Mouse (Mus musculus): Measurements from ENCODE around the gene Sort1. TPM values are rescaled to one million over a fixed set of nuclear protein-coding genes. Genes with fewer than 3 reads are reported as not detected.
A peak's percentile ranks its signal among the peaks of the same experiment; 100 is the strongest.

The Sort1 gene
- polyA plus RNA-seq, 1 experiment from 2014 or later, result 24.2 TPM

- no peak for ATAC-seq (ENCODE audit: low FRiP score)
- H3K9ac ChIP-seq, result no peak overlapping the region
- no peak for DNase-seq (ENCODE audit: low spot score)
- H3K27ac ChIP-seq, result no peak overlapping the region
- H3K9me3 ChIP-seq (ENCODE audit: control insufficient read depth, low read length), result no peaks in the 10 kb centered on the region
- H3K27me3 ChIP-seq (ENCODE audit: control insufficient read depth, insufficient read depth, low read length), result no peaks in the 10 kb centered on the region
- H3K36me3 ChIP-seq (replicated peaks; ENCODE audit: control insufficient read depth, insufficient read depth), result no peaks in the 10 kb centered on the region
- no peaks in the 10 kb centered on the region for H3K4me1 ChIP-seq (replicated peaks; ENCODE audit: control insufficient read depth, insufficient read depth, low read length)
- 80% methylated on average over 3 of the region's 3 CpGs for WGBS
- H3K4me2 ChIP-seq (replicated peaks), result peak overlapping the region; percentile 32
- H3K4me3 ChIP-seq (replicated peaks; ENCODE audit: low read length), result no peak overlapping the region
Observed at GRCm38 (mm10) chr3:108367828-108368227, 83.9 kb downstream of the Sort1 start.

GRCm38 (mm10) chr3:108368721-108369120 lies 84.8 kb downstream of the Sort1 start:
- H3K27me3 ChIP-seq (ENCODE audit: control insufficient read depth, insufficient read depth, low read length), result no peaks in the 10 kb centered on the region
- H3K4me1 ChIP-seq (replicated peaks; ENCODE audit: control insufficient read depth, insufficient read depth, low read length), result no peaks in the 10 kb centered on the region
- no peaks in the 10 kb centered on the region for H3K9me3 ChIP-seq (ENCODE audit: control insufficient read depth, low read length)
- DNase-seq (ENCODE audit: low spot score) (no peak), ATAC-seq (ENCODE audit: low FRiP score) (no peak)
- no peak overlapping the region for H3K9ac ChIP-seq
- no peak overlapping the region for H3K4me2 ChIP-seq (replicated peaks)
- H3K36me3 ChIP-seq (replicated peaks; ENCODE audit: control insufficient read depth, insufficient read depth), result no peaks in the 10 kb centered on the region
- WGBS, result 85% methylated on average over 5 of the region's 5 CpGs
- no peak overlapping the region for H3K27ac ChIP-seq
- no peak overlapping the region for H3K4me3 ChIP-seq (replicated peaks; ENCODE audit: low read length)

- Histone ChIP-seq H3K4me3 (replicated peaks; ENCODE audit: low read length) (no peak overlapping the region), H3K27ac (no peak overlapping the region), H3K4me1 (replicated peaks; ENCODE audit: control insufficient read depth, insufficient read depth, low read length) (no peaks in the 10 kb centered on the region), H3K4me2 (replicated peaks) (no peak overlapping the region), H3K27me3 (ENCODE audit: control insufficient read depth, insufficient read depth, low read length) (no peaks in the 10 kb centered on the region), H3K9ac (no peak overlapping the region), H3K9me3 (ENCODE audit: control insufficient read depth, low read length) (no peaks in the 10 kb centered on the region), H3K36me3 (replicated peaks; ENCODE audit: control insufficient read depth, insufficient read depth) (no peaks in the 10 kb centered on the region)
- DNase-seq (ENCODE audit: low spot score) (no peak), ATAC-seq (ENCODE audit: low FRiP score) (no peak)
- 61% methylated on average over 3 of the region's 3 CpGs for WGBS
Observed at GRCm38 (mm10) chr3:108372274-108372673, 88.4 kb downstream of the Sort1 start.

GRCm38 (mm10) chr3:108372691-108373090 lies 88.8 kb downstream of the Sort1 start:
- 86% methylated on average over 3 of the region's 3 CpGs for WGBS
- no peak overlapping the region for H3K4me2 ChIP-seq (replicated peaks)
- H3K9me3 ChIP-seq (ENCODE audit: control insufficient read depth, low read length), result no peaks in the 10 kb centered on the region
- DNase-seq (ENCODE audit: low spot score), result no peak
- H3K36me3 ChIP-seq (replicated peaks; ENCODE audit: control insufficient read depth, insufficient read depth), result no peaks in the 10 kb centered on the region
- no peak overlapping the region for H3K9ac ChIP-seq
- no peak overlapping the region for H3K4me3 ChIP-seq (replicated peaks; ENCODE audit: low read length)
- no peaks in the 10 kb centered on the region for H3K27me3 ChIP-seq (ENCODE audit: control insufficient read depth, insufficient read depth, low read length)
- ATAC-seq (ENCODE audit: low FRiP score), result no peak
- H3K4me1 ChIP-seq (replicated peaks; ENCODE audit: control insufficient read depth, insufficient read depth, low read length), result no peaks in the 10 kb centered on the region
- no peak overlapping the region for H3K27ac ChIP-seq

GRCm38 (mm10) chr3:108378875-108379663 lies 95.2 kb downstream of the Sort1 start:
- Histone ChIP-seq H3K27ac (no peak overlapping the region), H3K9ac (no peak overlapping the region), H3K9me3 (ENCODE audit: control insufficient read depth, low read length) (no peaks in the 10 kb centered on the region), H3K4me3 (replicated peaks; ENCODE audit: low read length) (no peak overlapping the region), H3K4me2 (replicated peaks) (no peak overlapping the region), H3K27me3 (ENCODE audit: control insufficient read depth, insufficient read depth, low read length) (no peaks in the 10 kb centered on the region), H3K4me1 (replicated peaks; ENCODE audit: control insufficient read depth, insufficient read depth, low read length) (peaks cover 3% of the 10 kb centered on the region; the same call in 1 of the 2 replicates), H3K36me3 (replicated peaks; ENCODE audit: control insufficient read depth, insufficient read depth) (no peaks in the 10 kb centered on the region)
- 75% methylated on average over 7 of the region's 7 CpGs for WGBS
- no peak for ATAC-seq (ENCODE audit: low FRiP score)
- no peak for DNase-seq (ENCODE audit: low spot score)

- no peaks in the 10 kb centered on the region for H3K36me3 ChIP-seq (replicated peaks; ENCODE audit: control insufficient read depth, insufficient read depth)
- H3K9ac ChIP-seq, result no peak overlapping the region
- H3K27ac ChIP-seq, result no peak overlapping the region
- H3K27me3 ChIP-seq (ENCODE audit: control insufficient read depth, insufficient read depth, low read length), result no peaks in the 10 kb centered on the region
- no peak for DNase-seq (ENCODE audit: low spot score)
- ATAC-seq (ENCODE audit: low FRiP score), result no peak
- peaks cover 13% of the 10 kb centered on the region; the same call in 1 of the 2 replicates for H3K4me1 ChIP-seq (replicated peaks; ENCODE audit: control insufficient read depth, insufficient read depth, low read length)
- 80% methylated on average over 6 of the region's 6 CpGs for WGBS
- H3K4me2 ChIP-seq (replicated peaks), result no peak overlapping the region
- no peak overlapping the region for H3K4me3 ChIP-seq (replicated peaks; ENCODE audit: low read length)
- no peaks in the 10 kb centered on the region for H3K9me3 ChIP-seq (ENCODE audit: control insufficient read depth, low read length)
Observed at GRCm38 (mm10) chr3:108380695-108381094, 96.8 kb downstream of the Sort1 start.

- no peak overlapping the region for H3K4me3 ChIP-seq (replicated peaks; ENCODE audit: low read length)
- 82% methylated on average over 13 of the region's 14 CpGs for WGBS
- no peak overlapping the region; the same call in 1 of the 2 replicates for H3K4me2 ChIP-seq (replicated peaks)
- DNase-seq (ENCODE audit: low spot score), result no peak
- no peak for ATAC-seq (ENCODE audit: low FRiP score)
- H3K27me3 ChIP-seq (ENCODE audit: control insufficient read depth, insufficient read depth, low read length), result no peaks in the 10 kb centered on the region
- H3K27ac ChIP-seq, result no peak overlapping the region
- H3K36me3 ChIP-seq (replicated peaks; ENCODE audit: control insufficient read depth, insufficient read depth), result no peaks in the 10 kb centered on the region
- peaks cover 13% of the 10 kb centered on the region; the same call in 1 of the 2 replicates for H3K4me1 ChIP-seq (replicated peaks; ENCODE audit: control insufficient read depth, insufficient read depth, low read length)
- no peak overlapping the region for H3K9ac ChIP-seq
- no peaks in the 10 kb centered on the region for H3K9me3 ChIP-seq (ENCODE audit: control insufficient read depth, low read length)
Observed at GRCm38 (mm10) chr3:108381945-108382875, 98.3 kb downstream of the Sort1 start.

GRCm38 (mm10) chr3:108383485-108384354 lies 99.8 kb downstream of the Sort1 start, which contains the start of gene Psrc1:
Gene Psrc1, plus strand, starts transcription at chr3:108383839.
- ATAC-seq (ENCODE audit: low FRiP score) (peak; percentile 93), DNase-seq (ENCODE audit: low spot score) (peak; percentile 86)
- H3K36me3 ChIP-seq (replicated peaks; ENCODE audit: control insufficient read depth, insufficient read depth), result peaks cover 4% of the 10 kb centered on the region; the same call in 1 of the 2 replicates
- no peaks in the 10 kb centered on the region for H3K27me3 ChIP-seq (ENCODE audit: control insufficient read depth, insufficient read depth, low read length)
- H3K9me3 ChIP-seq (ENCODE audit: control insufficient read depth, low read length), result no peaks in the 10 kb centered on the region
- under 1% methylated on average over 44 of the region's 44 CpGs for WGBS
- peaks cover 13% of the 10 kb centered on the region; the same call in 1 of the 2 replicates for H3K4me1 ChIP-seq (replicated peaks; ENCODE audit: control insufficient read depth, insufficient read depth, low read length)
- H3K27ac ChIP-seq, result no peak within 1 kb of the TSS
- H3K4me2 ChIP-seq (replicated peaks), result peak within 1 kb of the TSS; percentile 53
- H3K4me3 ChIP-seq (replicated peaks; ENCODE audit: low read length), result peak within 1 kb of the TSS; percentile 52
- H3K9ac ChIP-seq, result peak within 1 kb of the TSS; percentile 54

Measured in hindbrain, embryonic 14.5 days (tissue).